Mouse (Mus musculus) neural tube, embryonic 13.5 days (tissue): ENCODE measurements around the gene Eva1c. TPM values are rescaled to one million over a fixed set of nuclear protein-coding genes. Genes with fewer than 3 reads are reported as not detected.

Experiments
- ATAC-seq: fragments of 200-750 bp; cut with Nextera tagmentation; 2 replicates; pipeline ENCODE4 v1.8.0; 2017; ENCODE audit warnings: low read depth, mild to moderate bottlenecking, moderate TSS enrichment, moderate library complexity
- H3K27ac ChIP-seq: fragments of 300-500 bp; sonication (generic); replicated peaks from 2 replicates; pipeline ENCODE4 v1.5.1; 2015; ENCODE audit warnings: moderate library complexity, mild to moderate bottlenecking, inconsistent platforms
- H3K27me3 ChIP-seq: fragments of 300-500 bp; sonication (generic); 2 replicates; pipeline ENCODE4 v1.6.1; 2015; ENCODE audit warnings: mild to moderate bottlenecking, inconsistent platforms
- H3K36me3 ChIP-seq: fragments of 300-500 bp; sonication (generic); 2 replicates; pipeline ENCODE4 v1.6.1; 2015; ENCODE audit warnings: mild to moderate bottlenecking, inconsistent platforms
- H3K4me1 ChIP-seq: fragments of 300-500 bp; sonication (generic); replicated peaks from 2 replicates; pipeline ENCODE4 v1.6.1; 2015; ENCODE audit warnings: inconsistent platforms
- H3K4me2 ChIP-seq: fragments of 300-500 bp; sonication (generic); 2 replicates; pipeline ENCODE4 v1.6.1; 2015; ENCODE audit warnings: inconsistent platforms, mild to moderate bottlenecking, moderate library complexity
- H3K4me3 ChIP-seq: fragments of 300-500 bp; sonication (generic); 2 replicates; pipeline ENCODE4 v1.5.1; 2015; ENCODE audit warnings: mild to moderate bottlenecking, inconsistent platforms
- H3K9ac ChIP-seq: fragments of 300-500 bp; sonication (generic); 2 replicates; pipeline ENCODE4 v1.6.1; 2015; ENCODE audit warnings: moderate library complexity, mild to moderate bottlenecking, inconsistent platforms
- H3K9me3 ChIP-seq: fragments of 300-500 bp; sonication (generic); 2 replicates; pipeline ENCODE4 v1.6.1; 2016; ENCODE audit warnings: inconsistent platforms
- WGBS: fragments of 180-500 bp; shearing (Covaris S2); methylation state at CpG from one replicate; pipeline ENCODE4 v1.1.7; 2015; 5-methylcytosine and 5-hydroxymethylcytosine counted together
- polyA plus RNA-seq: library from polyadenylated mRNA; unstranded; fragments of >200 nt; fragmentation: Nextera tagmentation; extraction: Ambion mirVana; gene quantifications from 2 replicates; pipeline ENCODE4 v1.2.1, GENCODE M21; 2015

Gene Eva1c
- polyA plus RNA-seq, 1 experiment from 2014 or later: 2.9 TPM

DNA sequence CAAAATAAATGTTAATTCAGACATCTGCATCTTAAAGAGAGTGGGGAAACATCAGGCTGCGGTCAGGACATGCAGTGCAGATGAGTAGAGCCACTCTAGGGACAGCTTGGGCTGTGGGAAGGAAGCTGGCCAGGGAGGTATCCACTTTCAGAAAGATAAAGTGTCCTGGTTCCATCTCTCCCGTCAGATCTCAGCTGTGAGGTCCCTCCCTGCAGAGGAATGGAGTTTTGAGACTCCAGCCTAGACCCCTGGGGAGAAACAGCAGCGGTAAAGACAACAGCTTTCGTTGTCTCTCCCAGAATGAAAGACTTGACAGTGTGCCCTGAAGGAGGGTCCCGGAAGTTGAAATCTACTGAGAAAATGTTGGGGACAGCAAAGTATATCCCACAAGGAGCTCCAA is 76.8 kb downstream of the Eva1c start:
- Histone ChIP-seq H3K36me3 (no peaks in the 10 kb centered on the region), H3K27me3 (no peaks in the 10 kb centered on the region), H3K27ac (no peak overlapping the region), H3K4me3 (no peak overlapping the region), H3K9me3 (no peaks in the 10 kb centered on the region), H3K4me2 (no peak overlapping the region), H3K9ac (no peak overlapping the region), H3K4me1 (no peaks in the 10 kb centered on the region)
- 17% methylated on average over 5 of the region's 5 CpGs for WGBS
- no peak for ATAC-seq

DNA sequence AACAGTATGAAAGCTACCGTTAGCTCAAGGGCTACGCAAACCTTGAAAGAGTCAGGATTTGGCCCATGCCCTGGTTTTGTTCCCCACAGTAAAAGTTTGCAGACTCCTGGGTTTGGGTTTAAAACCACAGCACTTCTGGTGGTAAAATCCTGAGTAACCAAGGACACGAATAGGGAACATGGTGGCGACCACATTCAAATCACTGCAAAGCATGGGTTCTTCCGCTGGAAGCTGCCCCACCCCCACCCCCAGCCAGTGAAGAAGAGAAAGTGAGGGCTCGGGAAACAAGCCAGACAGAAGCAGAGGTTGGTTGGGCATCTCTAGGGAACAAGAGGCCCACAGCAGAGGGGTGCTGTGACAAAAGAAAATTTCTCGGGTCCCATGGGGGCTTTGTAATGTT is 80.7 kb downstream of the Eva1c start:
- Histone ChIP-seq H3K4me1 (no peaks in the 10 kb centered on the region), H3K4me2 (no peak overlapping the region), H3K9ac (no peak overlapping the region), H3K36me3 (no peaks in the 10 kb centered on the region), H3K4me3 (no peak overlapping the region), H3K9me3 (no peaks in the 10 kb centered on the region), H3K27ac (no peak overlapping the region), H3K27me3 (no peaks in the 10 kb centered on the region)
- 74% methylated on average over 7 of the region's 7 CpGs for WGBS
- ATAC-seq: no peak

DNA sequence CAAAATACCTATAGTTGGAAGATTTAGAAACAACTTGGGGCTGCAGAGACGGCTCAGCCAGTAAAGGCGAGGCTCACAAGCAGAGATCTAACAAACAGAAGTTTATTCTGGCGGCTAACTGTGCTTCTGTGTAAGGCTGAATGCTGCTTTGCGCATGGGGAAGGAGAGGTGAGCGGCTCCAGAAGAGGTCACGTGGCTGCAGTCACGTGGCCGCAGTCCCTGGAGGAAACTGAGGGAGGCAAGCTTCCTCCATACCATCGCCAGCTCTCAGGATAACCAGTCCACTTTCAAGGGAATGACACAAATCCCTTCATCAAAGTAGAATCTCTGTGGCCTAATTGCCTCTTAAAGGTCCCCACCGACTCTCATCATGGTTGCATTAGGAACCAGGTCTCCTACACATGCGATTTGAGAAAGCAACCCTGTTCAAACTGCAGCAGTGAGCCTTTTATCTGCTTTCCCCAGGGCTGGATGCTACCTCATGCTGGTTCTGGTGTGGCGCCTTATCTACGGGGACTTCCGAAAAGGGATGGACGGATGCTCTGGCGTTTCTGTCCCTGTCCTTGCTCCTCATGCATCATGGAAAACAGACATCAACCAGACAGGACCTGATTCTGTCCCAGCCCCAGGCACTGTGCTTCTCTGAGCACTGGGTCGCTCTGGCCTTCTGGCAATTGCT is 84.5 kb downstream of the Eva1c start:
- no peak overlapping the region for H3K4me2 ChIP-seq
- ATAC-seq: no peak
- H3K4me3 ChIP-seq: no peak overlapping the region
- H3K36me3 ChIP-seq: no peaks in the 10 kb centered on the region
- H3K9ac ChIP-seq: no peak overlapping the region
- H3K9me3 ChIP-seq: no peaks in the 10 kb centered on the region
- H3K27ac ChIP-seq: no peak overlapping the region
- H3K27me3 ChIP-seq: no peaks in the 10 kb centered on the region
- H3K4me1 ChIP-seq: no peaks in the 10 kb centered on the region
- 89% methylated on average over 17 of the region's 17 CpGs for WGBS

DNA sequence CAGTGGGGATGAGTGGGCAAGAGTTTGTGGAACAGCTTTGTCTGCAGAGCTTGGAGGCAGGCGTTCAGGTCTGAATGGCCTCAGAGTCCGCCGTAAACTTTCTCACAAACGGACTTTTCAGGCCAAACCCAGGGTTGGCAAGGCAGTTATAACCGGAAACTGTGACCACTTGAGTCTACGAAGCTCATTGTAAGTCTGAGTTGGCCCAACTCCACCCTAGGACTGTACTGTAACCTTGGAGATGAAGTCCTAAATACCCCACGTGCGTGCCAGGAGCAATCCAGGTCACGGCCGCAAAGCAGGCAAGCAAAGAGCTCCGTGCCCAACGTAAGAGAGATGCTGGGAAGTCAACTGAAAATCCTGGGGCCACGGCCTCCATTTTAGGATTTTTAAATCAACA is 85.2 kb downstream of the Eva1c start:
- Histone ChIP-seq H3K4me1 (no peaks in the 10 kb centered on the region), H3K36me3 (no peaks in the 10 kb centered on the region), H3K9me3 (no peaks in the 10 kb centered on the region), H3K27ac (no peak overlapping the region), H3K4me3 (no peak overlapping the region), H3K4me2 (no peak overlapping the region), H3K9ac (no peak overlapping the region), H3K27me3 (no peaks in the 10 kb centered on the region)
- ATAC-seq: no peak
- 89% methylated on average over 13 of the region's 13 CpGs for WGBS

DNA sequence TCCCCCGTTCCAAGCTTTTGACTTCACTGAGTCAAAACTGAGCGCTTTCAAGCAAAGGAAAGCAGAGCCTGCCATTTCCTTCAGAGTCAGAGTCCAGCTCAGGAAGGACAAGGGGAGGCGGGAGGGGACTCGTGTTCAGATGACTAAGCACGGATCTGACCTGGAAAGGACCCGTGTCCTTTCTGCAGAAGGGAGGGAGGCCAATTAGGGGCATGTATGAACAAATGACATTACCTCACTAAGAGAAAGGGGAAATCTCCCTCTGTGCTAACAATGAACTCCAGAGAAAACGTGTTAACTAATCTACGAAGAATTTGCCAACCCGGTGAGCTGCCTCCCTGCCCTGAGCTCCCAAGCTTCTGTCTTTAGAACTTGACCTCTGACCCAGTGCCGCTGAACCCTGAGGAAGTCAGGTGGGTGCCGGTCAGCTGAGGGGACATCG is 89.5 kb downstream of the Eva1c start:
- Histone ChIP-seq H3K9me3 (no peaks in the 10 kb centered on the region), H3K36me3 (no peaks in the 10 kb centered on the region), H3K9ac (no peak overlapping the region), H3K4me1 (no peaks in the 10 kb centered on the region), H3K27me3 (no peaks in the 10 kb centered on the region), H3K4me3 (no peak overlapping the region), H3K27ac (no peak overlapping the region), H3K4me2 (no peak overlapping the region)
- no peak for ATAC-seq
- 62% methylated on average over 12 of the region's 12 CpGs for WGBS

DNA sequence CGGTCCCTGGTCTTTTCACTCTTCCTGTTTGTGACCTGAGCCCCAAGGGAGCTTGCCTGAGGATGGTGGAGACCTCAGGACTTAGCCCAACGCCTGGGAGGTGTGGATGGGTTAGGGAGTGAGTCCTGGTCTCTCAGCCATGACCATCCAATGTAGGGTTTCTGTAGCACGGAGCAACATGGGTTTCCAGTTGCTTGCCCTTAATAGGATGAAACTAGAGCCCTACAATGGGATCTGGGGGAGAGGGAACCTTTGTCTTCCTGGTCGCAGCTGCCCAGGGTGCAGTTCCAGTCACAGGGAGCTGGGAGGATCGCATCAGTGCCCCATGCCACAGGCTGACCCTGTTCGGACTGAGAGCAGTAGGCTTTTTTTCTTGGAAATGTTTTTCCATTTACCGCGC is 90.6 kb downstream of the Eva1c start:
- H3K27ac ChIP-seq: no peak overlapping the region
- H3K9me3 ChIP-seq: no peaks in the 10 kb centered on the region
- no peaks in the 10 kb centered on the region for H3K4me1 ChIP-seq
- ATAC-seq: no peak
- no peak overlapping the region for H3K4me3 ChIP-seq
- H3K27me3 ChIP-seq: no peaks in the 10 kb centered on the region
- WGBS: 83% methylated on average over 8 of the region's 8 CpGs
- no peak overlapping the region for H3K9ac ChIP-seq
- no peaks in the 10 kb centered on the region for H3K36me3 ChIP-seq
- no peak overlapping the region for H3K4me2 ChIP-seq

DNA sequence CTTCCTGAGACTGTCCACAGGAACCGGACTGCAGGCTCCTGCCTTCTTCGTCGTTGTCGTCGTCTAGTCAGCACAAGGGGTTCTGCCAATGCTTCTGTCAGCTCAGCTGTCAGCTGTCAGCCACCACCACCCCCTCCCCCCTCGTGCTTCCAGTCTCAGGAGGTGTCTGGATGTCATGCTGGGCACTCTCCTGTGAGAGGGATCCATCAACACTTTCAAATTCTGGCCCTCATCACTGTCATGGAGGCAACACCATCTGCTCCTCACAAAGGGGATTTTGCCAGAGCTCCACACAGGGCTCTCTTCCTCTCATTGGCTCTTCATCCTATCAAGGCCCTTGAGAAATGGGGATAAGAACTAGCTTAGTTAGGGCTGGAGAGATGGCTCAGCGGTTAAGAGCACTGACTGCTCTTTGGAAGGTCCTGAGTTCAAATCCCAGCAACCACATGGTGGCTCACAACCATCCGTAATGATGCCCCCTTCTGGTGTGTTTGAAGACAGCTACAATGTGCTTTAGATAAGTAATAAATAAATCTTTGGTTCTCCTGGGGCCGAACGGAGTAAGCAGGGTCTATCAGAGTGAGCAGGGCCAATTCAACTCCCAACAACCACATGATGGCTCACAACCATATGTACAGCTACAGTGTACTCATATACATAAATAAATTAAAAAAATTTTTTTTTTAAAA is 95.1 kb downstream of the Eva1c start:
- H3K27ac ChIP-seq: 0 out of 2 replicates have a peak overlapping the region, but pooled peaks have one; percentile 10
- ATAC-seq: peak; percentile 13; the same call in 1 of the 2 replicates

DNA sequence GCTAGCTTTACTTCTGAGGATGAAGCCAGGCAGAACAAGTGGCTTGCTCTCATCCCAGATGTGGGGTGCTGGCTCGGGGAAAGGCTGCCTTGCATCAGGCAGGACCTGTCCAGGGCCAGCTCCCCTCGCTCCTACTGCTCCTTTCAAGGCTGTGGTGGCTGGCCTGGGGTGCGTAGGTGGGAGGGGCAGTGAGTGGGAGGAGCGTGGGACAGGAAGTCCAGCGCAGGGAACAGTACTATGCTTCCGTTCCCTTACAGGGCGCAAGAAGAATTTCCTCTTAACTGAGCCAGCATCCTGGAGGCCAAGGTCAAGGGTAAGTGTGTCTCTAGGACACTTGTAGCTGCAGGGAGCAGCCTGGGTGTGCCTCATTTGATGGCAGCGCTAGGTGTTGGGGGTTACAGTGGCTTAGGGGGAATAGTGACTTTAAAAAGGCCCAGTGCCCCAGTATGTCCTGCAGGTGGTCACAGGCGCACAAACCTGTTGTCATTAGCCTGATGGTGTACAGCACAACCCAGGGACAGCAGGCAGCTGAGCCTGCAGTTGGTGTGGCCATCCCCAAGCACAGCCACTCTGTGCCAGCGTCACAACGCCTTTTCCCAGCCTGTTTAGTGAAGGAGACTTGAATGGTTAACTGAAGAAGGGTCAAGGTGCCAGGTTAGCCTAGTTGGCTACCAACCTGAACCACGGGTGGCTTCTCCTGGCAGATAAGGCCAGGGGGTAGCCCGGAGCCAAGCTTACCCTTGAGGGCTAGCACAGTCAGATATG is 98.3 kb downstream of the Eva1c start:
- Histone ChIP-seq H3K4me3 (no peak overlapping the region), H3K36me3 (peaks cover 40% of the 10 kb centered on the region), H3K9ac (no peak overlapping the region), H3K4me2 (no peak overlapping the region), H3K27me3 (no peaks in the 10 kb centered on the region), H3K4me1 (no peaks in the 10 kb centered on the region), H3K9me3 (no peaks in the 10 kb centered on the region), H3K27ac (no peak overlapping the region)
- 89% methylated on average over 13 of the region's 13 CpGs for whole genome bisulfite sequencing
- ATAC-seq: no peak; the same call in 1 of the 2 replicates

More for the DNA sequence above, 95.1 kb downstream of the Eva1c start:
- Histone ChIP-seq H3K27me3 (no peaks in the 10 kb centered on the region), H3K4me3 (no peak overlapping the region), H3K4me2 (no peak overlapping the region), H3K36me3 (peaks cover 12% of the 10 kb centered on the region; the same call in 1 of the 2 replicates), H3K4me1 (no peaks in the 10 kb centered on the region), H3K9ac (no peak overlapping the region), H3K9me3 (no peaks in the 10 kb centered on the region)
- WGBS: 58% methylated on average over 10 of the region's 10 CpGs

DNA sequence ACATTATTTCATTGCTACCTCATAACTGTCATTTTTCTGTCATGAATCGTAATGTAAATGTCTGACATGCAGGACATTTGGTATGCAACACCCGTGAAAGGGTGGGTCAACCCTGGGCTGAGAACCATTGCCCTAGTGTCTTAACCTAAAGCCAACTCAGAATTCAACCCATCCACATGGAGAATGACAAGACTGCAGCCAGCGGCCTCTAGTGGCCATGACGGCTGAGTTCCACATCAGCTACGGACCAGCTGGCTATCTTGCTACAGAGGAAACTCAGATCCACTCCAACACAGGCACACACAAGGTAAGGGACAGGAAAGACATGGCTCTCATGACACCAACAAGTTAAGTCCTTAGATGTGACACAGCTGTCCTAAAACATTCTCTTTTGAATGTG is 98.9 kb downstream of the Eva1c start:
- peak; percentile 37; the same call in 1 of the 2 replicates for ATAC-seq
- WGBS: 30% methylated on average over 5 of the region's 5 CpGs
- H3K9me3 ChIP-seq: no peaks in the 10 kb centered on the region
- no peak overlapping the region for H3K9ac ChIP-seq
- no peaks in the 10 kb centered on the region for H3K4me1 ChIP-seq
- no peak overlapping the region for H3K4me2 ChIP-seq
- H3K27me3 ChIP-seq: no peaks in the 10 kb centered on the region
- H3K27ac ChIP-seq: no peak overlapping the region
- peaks cover 46% of the 10 kb centered on the region for H3K36me3 ChIP-seq
- no peak overlapping the region for H3K4me3 ChIP-seq

DNA sequence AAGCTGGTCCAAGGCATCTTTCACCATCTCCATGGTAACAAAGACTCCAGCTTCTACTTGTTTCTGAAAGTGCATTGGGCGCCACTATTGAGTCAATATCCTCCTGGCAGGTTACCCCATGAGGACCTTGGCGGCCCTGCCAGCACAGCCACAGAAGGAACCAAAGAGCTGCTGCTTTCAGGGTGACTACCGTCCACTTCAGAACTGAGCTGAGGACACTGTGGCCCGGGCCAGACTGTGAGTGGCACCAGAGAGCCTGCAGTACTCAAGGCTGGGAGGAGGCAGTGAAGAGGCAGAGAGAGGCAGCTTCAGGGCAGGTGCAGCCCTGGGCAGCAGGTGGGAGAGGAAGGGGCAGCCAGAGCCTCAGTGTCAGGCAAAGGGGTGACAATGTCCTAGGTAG is 100.9 kb downstream of the Eva1c start:
- Histone ChIP-seq H3K9ac (no peak overlapping the region), H3K4me2 (no peak overlapping the region), H3K27me3 (no peaks in the 10 kb centered on the region), H3K36me3 (peaks cover 45% of the 10 kb centered on the region), H3K4me3 (no peak overlapping the region), H3K4me1 (no peaks in the 10 kb centered on the region), H3K9me3 (no peaks in the 10 kb centered on the region), H3K27ac (no peak overlapping the region)
- no peak for ATAC-seq
- 89% methylated on average over 4 of the region's 4 CpGs for WGBS

DNA sequence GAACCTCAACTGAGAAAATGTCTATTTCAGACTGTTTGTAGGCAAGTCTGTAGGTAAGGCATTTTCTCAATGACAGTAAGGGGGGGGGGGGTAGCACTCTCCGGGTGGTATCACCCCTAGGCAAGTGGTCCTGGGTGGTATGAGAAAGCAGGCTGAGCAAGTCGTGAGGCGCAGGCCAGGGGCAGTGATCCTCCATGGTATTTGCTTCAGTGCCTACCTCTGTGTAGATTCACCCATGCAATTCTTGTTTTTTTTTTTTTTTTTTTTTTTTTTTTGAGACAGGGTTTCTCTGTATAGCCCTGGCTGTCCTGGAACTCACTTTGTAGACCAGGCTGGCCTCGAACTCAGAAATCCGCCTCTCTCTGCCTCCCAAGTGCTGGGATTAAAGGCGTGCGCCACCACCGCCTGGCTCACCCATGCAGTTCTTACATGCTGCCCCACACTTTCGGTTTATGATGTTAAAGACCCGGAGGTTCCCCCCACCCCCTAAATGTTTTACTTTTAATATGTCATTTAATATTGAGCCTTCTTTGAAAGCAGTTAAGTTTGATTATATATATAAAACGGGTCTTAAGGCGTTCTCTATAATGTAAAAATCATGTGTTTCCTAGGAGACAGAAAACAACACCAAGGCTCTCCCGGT is 107.1 kb downstream of the Eva1c start:
- Histone ChIP-seq H3K9me3 (no peaks in the 10 kb centered on the region), H3K4me3 (peak overlapping the region; percentile 80), H3K27ac (peak overlapping the region; percentile 85), H3K36me3 (peaks cover 33% of the 10 kb centered on the region), H3K4me2 (peak overlapping the region; percentile 63), H3K27me3 (no peaks in the 10 kb centered on the region), H3K9ac (peak overlapping the region; percentile 83), H3K4me1 (peaks cover 16% of the 10 kb centered on the region)
- no peak for ATAC-seq
- 27% methylated on average over 13 of the region's 13 CpGs for WGBS
